30 mouse cellular contexts compared by ENCODE assay signal in genomic region chr12:81130692-81131091, GRCm38 (mm10).
DNase-seq lines count a peak whose midpoint lies in the region; ATAC-seq lines count a peak whose summit lies in the region.
"Had no signal": no experiment of that assay in that cellular context is flagged by ENCODE, and none has a peak within 500 bp of the region (broad histone marks: within the 10 kb centered on the region; RNA-seq: fewer than 3 reads in every experiment).

No protein-coding gene starts in this region.

- no peaks in the 10 kb centered on the region for H3K27me3 ChIP-seq in hindbrain, embryonic 12.5 days
- H3K27me3 ChIP-seq: embryonic facial prominence, embryonic 12.5 days; forebrain, embryonic 15.5 days; heart, embryonic 15.5 days; hindbrain, embryonic 13.5 days; limb, embryonic 15.5 days; liver, embryonic 13.5 days; midbrain, embryonic 12.5 days; neural tube, embryonic 13.5 days had no signal

- WGBS in hindbrain, embryonic 12.5 days = 47% methylated on average over 3 of the region's 3 CpGs

- no peaks in the 10 kb centered on the region for H3K9me3 ChIP-seq in hindbrain, embryonic 12.5 days (replicated peaks)
- H3K9me3 ChIP-seq: embryonic facial prominence, embryonic 12.5 days; forebrain, embryonic 15.5 days; G1E; heart, embryonic 10.5 days; heart, embryonic 15.5 days; hindbrain, embryonic 13.5 days; limb, embryonic 10.5 days; limb, embryonic 15.5 days; liver, embryonic 13.5 days; midbrain, embryonic 12.5 days; neural tube, embryonic 13.5 days had no signal

- no peak overlapping the region for H3K9ac ChIP-seq in hindbrain, embryonic 12.5 days
- H3K9ac ChIP-seq: embryonic facial prominence, embryonic 12.5 days; forebrain, embryonic 15.5 days; heart, embryonic 15.5 days; hindbrain, embryonic 13.5 days; limb, embryonic 15.5 days; liver, embryonic 13.5 days; midbrain, embryonic 12.5 days; neural tube, embryonic 13.5 days had no signal

- no peak overlapping the region for H3K4me2 ChIP-seq in hindbrain, embryonic 12.5 days (replicated peaks)
- H3K4me2 ChIP-seq: embryonic facial prominence, embryonic 12.5 days; forebrain, embryonic 15.5 days; heart, embryonic 15.5 days; hindbrain, embryonic 13.5 days; limb, embryonic 15.5 days; liver, embryonic 13.5 days; midbrain, embryonic 12.5 days; neural tube, embryonic 13.5 days had no signal

- no peaks in the 10 kb centered on the region for H3K36me3 ChIP-seq in hindbrain, embryonic 12.5 days
- H3K36me3 ChIP-seq: embryonic facial prominence, embryonic 12.5 days; forebrain, embryonic 15.5 days; heart, embryonic 10.5 days; heart, embryonic 15.5 days; hindbrain, embryonic 13.5 days; limb, embryonic 10.5 days; limb, embryonic 15.5 days; liver, embryonic 13.5 days; midbrain, embryonic 12.5 days; neural tube, embryonic 13.5 days had no signal

- H3K4me3 ChIP-seq in hindbrain, embryonic 12.5 days = no peak overlapping the region
- H3K4me3 ChIP-seq: embryonic facial prominence, embryonic 12.5 days; forebrain, embryonic 15.5 days; heart, embryonic 10.5 days; heart, embryonic 15.5 days; hindbrain, embryonic 13.5 days; limb, embryonic 10.5 days; limb, embryonic 15.5 days; liver, embryonic 13.5 days; midbrain, embryonic 12.5 days; neural tube, embryonic 13.5 days had no signal

- H3K4me1 ChIP-seq in hindbrain, embryonic 12.5 days = peaks cover 18% of the 10 kb centered on the region
- H3K4me1 ChIP-seq: embryonic facial prominence, embryonic 12.5 days; forebrain, embryonic 15.5 days; heart, embryonic 10.5 days; heart, embryonic 15.5 days; limb, embryonic 15.5 days; liver, embryonic 13.5 days; midbrain, embryonic 12.5 days had no signal

- ATAC-seq in hindbrain, embryonic 12.5 days (ENCODE audit: low FRiP score) = no peak
- ATAC-seq: forebrain, embryonic 15.5 days; intestine, embryonic 16.5 days had no signal

- DNase-seq in cerebellum, adult 11 months = peak; percentile 35
- DNase-seq in cerebellum, postnatal 4 days (ENCODE audit: low spot score in 2 of 2) = no peak
- peak; percentile 6 for DNase-seq in lung, postnatal 36 days
- no peak for DNase-seq in lung, postnatal 4 days
- DNase-seq in cerebellum, adult 11-12 months = peak; percentile 64
- DNase-seq in cerebellum, adult 9-11 months = peak; percentile 66
- no peak for DNase-seq in urinary bladder, adult 2 months (ENCODE audit: low spot score)
- DNase-seq: adrenal gland, postnatal 10 days; heart, postnatal 36 days; kidney, adult 8-10 months; kidney, postnatal 4 days; liver, embryonic 13.5 days; lung, adult 18-20 months; lung, postnatal 14 days; right cerebral cortex, postnatal 14 days; thymus, adult 18-20 months; thymus, postnatal 25 days had no signal

- no peak overlapping the region for H3K27ac ChIP-seq in hindbrain, embryonic 12.5 days
- H3K27ac ChIP-seq: embryonic facial prominence, embryonic 12.5 days; forebrain, embryonic 15.5 days; heart, embryonic 10.5 days; heart, embryonic 15.5 days; hindbrain, embryonic 13.5 days; kidney, postnatal 0 days; limb, embryonic 10.5 days; limb, embryonic 15.5 days; liver, embryonic 13.5 days; midbrain, embryonic 12.5 days; neural tube, embryonic 13.5 days had no signal

Comparison
In these comparisons a context has a peak if more than half of its experiments do, and no peak if none do; other contexts are left out.
1. DNase-seq: peak in cerebellum, adult 11 months (single experiment), lung, postnatal 36 days (single experiment), cerebellum, adult 11-12 months (single experiment) and cerebellum, adult 9-11 months (single experiment); none in cerebellum, postnatal 4 days (0 of 2), lung, postnatal 4 days (0 of 2) and urinary bladder, adult 2 months (single experiment).